Mouse (Mus musculus) urinary bladder, postnatal 14 days (tissue): ENCODE measurements at regions not wholly inside any gene's neighbourhood (a gene's known extent, or its start where the extent isn't known, plus 50 kb on each side); places are given as distances from the start of the nearest gene placed in this dataset.

ENCODE experiments used
- DNase-seq: peaks from one replicate; pipeline ENCODE4 v3.0.0; 2021; ENCODE audit warnings: low spot score

DNA sequence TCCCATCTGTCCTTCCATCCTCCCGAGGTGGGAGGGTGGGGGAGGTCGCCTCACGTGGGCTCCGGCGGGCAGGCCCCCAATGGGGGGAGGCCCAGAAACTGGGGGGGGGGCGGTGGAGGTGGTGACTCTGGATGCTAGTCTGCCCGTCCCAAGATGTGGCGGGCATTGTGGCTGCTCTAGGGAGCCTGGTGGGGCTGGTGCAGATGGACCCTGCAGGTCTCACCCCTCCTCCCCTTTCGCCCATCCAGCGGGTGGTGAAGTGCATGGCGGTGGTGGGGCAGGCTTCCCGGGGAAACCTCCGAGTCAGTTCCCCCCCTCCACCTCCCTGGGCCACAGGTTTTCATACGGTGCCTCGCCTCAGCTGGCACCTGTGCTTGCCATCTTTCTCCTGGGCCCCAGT, 88.6 kb downstream of the Inhba start:
- no peak for DNase-seq

DNA sequence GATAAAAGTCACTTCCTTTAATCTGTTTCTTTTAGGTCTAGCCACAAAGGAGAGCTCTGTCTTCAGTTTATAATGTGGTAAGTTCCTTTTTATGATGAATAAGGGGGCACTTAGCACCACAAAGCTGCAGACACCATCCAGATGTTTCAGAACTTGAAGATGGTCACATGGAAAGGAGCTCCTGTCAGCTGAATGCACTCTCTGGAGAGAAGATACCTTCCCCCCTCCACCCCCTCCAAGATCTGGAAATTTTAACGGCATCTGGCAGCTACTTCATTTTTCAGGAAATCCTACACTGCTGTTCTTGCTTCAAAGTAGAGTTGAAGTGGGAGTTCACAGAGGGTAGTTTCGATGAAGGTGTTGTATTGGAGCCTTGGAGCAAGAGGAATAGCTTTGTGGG, 103.2 kb downstream of the Inhba start:
- no peak for DNase-seq

DNA sequence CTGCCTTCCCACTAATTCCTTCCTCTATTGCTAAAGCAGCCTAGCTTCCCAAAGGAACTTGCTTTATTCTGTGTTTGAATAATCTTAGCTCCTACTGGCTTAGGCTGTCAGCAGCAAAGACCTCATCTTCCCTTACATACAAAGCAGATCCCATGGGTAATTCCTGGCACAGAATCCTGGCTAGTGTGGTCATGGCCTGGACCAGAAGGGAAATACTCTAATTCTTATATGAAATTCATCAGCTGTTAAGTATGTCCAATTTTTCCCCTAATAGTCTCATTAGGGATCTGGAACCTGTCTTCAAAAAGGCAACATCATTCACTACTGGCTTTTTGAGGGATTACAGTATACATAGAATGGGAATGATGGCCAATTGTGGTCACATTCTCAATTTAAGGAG, 135.0 kb downstream of the Inhba start:
- no peak for DNase-seq

DNA sequence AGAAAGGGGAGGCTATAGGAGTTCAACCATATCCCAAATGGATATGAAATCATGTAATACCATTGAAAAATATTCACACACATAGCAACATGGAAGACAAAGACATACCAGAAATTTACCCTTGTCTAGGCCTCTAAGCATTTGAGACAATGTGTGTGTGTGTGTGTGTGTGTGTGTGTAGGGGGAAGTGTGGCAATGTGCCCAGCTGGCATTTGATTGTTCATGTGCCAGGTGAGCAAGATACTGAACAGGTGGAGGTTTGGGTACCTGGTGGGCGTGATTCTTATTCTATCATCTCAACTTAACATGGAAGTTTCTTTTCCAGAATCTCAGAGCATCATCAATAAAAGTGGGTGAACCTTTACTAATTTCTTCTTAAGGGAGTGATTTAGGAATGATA, 143.3 kb downstream of the Inhba start:
- no peak for DNase-seq

DNA sequence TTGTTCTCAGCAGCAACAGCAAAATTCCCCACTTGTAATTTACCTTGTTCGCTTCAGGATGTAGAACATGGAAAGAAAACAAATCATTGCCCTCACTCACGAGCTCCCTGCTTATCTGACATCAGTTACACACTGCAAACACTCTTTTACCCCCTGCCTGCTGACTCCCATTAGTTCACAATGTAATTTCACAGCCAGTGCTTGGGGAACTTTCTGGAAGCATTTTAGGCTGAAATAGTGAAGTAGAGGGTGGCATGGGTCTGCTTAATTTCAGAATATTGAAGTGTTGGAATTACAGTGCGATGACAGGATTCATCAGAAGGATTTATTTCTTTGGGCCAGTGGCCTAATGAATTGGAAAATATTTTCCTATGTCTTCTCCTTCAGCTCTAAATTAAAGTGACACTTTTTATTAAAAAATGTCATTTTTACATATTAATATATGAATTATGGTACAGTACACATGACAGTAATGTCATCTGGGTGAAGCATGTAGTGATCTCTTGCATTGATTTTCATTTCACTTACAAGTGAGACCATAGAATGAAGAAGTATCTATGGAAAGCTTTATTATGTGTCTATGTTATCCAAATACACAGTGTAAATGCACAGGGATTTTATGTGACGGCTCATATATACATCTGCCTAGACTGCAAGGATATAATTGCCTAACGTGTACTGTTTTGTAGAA, 153.7 kb downstream of the Inhba start:
- DNase-seq: no peak

DNA sequence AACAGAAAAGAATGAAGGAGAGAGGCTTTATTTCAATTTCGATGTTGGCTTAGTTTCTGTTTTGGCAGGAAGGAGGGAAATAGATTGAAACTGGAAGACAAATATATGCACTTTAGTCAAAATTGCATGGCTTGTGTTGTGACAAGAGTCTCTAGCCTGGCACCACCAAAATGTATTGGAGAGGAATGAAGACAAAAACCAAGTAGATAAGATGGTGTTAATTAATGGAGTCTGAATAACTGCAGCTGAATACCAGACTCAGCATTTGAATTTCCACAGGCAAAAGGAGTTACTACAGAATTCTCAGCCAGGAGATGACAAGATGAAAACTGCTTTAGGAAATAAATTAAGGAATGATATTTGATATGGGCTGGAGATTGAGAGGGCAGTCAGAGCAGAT, 185.0 kb downstream of the Inhba start:
- no peak for DNase-seq

DNA sequence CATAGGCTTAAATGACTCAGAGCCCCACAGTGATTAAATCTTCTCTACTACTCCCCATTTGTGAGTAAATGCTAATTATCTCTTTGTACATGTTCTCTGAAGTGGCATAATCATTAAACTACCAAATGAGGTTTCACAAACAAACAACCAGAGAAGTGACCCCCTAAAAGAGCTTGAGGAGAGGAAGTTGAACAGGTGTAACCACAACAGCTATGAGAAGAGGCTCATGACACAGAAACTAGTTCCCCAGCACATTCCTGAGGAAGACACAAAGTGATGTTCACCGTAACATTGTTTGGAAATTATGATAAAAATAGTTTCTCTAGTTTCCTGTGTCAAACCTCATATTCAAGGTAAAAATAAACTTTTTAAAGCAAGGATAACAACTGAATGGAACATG, 188.4 kb downstream of the Inhba start:
- DNase-seq: no peak

DNA sequence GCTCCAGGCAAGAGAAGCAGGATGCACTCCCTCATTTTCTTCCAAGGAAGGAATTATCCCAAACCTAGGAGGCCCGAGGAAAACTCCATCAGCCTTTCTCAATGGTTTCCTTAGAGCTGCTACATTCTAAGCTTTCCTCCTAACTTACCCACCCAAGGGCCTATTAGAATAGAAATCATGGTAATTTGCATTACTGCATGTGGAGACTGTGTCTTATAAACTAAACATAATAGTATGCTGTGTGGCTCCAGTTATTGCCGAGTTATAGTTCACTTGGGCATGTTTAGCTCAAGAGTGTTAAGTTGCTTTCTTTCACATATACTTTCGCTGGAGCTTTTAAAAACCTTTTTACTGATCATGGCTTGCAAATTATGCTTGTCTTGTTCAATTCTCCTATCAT, 191.5 kb downstream of the Inhba start:
- no peak for DNase-seq

DNA sequence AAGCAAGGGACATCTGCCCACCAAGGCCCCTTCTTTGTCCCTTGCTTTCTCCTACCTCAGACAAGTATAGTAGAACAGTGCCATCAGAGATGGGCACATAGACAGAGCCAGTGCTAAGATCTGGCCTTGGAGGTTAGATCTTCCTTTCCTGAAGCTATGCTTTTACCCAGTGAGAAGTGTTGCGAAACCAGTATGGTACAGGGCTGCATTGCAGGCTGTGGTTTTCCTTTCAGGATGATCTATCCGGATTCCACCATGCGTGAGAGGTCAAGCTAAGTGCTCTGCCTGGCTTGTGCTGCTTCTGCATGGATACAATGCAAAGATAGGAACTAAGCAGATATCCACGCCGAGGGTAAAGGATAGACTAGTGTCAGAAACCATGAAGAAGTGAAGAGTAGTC, 192.4 kb downstream of the Inhba start:
- no peak for DNase-seq

DNA sequence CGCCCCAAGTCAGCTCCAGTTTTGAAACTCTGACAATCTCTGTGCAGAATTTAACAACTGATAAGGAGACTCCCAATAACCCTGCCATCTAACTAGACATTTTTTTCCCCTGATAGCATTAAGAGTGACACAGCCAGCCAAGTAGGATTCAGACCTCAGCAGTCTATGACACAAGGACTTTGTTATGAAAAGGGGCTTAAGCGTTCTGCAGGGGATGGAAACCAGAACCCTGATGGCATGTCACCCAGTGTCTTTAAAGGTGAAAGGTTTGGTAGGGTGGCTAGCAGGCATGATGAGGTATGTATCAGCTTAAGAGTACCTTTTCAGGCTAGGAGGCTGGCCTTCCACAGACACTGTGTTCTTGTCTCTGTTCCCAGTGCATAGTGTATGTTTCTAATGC, 199.8 kb downstream of the Inhba start:
- DNase-seq: no peak

DNA sequence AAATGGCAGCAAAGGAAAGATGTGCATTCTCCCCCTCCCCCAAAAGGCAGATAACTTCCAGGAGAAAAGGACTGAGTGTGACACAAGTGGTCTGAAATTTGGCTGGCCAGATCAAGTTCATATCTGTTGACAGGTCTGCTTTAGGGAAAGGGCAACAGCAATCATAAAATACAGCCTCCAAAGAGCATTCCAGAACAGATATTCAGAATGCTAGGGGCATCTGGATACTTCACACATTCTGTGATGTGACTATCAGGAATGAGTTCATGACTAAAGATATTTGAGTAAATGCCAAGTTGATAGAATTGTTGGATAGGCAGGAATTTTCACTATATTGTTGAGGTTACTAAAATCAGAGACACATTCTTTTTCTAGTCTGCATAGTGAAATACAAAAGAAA, 208.2 kb downstream of the Inhba start:
- DNase-seq: no peak

DNA sequence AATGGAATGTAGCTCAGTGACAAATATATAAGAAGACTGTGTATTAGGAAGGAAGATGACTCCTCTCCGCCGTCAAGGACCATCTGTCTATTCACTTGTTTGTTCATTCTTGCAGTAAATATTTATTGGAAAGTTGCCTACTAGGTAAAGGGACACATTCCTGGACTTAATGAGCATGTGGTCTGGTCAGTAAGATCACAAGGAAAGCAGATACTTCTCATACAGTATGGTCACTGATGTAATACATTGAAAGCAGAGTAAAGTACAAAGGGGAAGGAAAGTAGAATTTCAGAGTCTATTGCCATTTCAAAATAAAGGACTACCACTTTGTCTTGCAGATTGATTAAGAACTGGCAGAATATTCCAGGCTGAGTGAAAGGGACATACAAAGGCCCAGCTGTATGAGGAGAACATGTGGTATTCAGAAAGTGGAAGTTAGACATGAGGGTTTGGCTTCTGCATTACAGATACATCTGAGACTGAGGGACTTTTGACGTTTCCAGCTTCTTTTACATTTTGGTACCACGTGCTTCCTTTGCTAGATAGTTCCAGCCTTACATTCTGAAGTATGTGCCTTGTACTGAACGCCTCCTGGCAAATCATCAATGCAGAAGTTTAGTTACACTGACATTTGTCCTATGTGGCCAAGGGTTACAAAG, 211.4 kb downstream of the Inhba start:
- no peak for DNase-seq

DNA sequence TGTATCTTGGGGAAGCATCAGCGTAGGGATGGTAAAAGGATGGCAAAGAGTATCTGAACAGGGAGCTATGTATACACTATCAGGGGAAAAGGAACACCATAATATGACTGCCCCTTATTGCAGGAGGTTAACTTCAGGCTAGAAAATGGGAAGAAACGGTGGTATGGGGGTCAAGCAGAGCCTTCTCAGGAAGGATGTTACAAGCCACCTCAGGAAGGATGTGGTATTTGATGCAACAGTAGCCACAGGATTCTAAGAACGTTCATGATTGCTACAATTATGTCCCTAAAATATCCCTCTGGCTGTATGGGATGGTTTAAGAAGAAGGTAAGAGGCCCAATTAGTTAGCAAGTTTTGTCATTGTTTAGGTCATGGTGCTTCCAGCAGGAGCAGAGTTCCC, 249.5 kb downstream of the Inhba start:
- DNase-seq: no peak

DNA sequence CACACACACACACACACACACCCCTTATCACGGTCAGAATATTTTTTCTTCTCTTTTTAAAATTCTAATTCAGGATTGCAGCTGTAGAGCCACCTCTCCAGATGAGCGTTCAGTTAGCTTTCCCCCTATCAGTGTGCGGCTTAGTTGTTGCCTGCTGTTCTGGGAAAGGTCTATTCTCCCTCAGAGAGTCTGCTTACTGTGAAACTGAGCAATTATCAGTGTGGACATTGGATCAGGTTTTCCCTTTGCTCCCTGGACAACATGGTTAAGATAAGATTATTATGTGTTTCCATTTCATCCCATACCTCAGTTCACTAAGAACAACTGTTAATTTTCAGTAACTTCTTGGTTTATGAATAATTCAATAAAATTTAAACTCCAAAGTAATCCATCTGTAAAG, 268.3 kb downstream of the Inhba start:
- no peak for DNase-seq

DNA sequence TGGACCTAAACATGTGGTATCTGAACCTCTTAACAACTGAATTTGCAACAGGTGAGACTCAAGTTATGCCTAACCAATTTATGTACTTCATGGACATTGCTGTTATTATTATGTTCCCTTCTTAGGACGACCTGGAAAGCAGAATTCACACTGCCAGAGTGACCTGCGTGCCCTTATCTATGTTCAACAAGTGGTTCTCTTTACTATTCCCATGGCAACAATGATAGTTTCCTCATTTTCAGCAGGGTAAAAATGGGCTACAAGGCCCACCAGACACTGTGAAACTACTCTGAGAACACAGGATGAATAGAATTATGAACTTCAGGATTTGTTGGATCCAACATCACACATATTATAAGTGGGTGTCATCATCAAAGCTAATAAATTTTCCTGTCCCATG, 269.1 kb downstream of the Inhba start:
- no peak for DNase-seq

DNA sequence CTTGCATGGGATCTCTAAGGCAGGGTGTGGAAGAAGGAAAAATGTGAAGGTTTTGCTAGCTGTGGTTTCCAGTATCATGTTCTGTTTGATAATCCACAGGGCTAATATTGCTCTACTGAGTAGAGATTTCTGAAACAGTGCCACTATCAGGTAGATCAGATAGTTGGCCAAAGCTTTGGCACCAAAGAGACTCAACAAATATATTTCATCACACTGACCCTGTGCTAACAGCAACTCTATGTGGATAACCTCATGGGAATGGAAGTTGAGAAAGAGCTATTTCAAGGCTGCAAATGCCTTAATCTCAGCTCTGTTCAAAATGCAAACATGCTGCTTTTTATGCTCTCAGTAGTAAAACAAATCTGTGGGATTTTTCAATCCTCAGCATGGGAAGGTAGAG, 270.1 kb downstream of the Inhba start:
- no peak for DNase-seq

DNA sequence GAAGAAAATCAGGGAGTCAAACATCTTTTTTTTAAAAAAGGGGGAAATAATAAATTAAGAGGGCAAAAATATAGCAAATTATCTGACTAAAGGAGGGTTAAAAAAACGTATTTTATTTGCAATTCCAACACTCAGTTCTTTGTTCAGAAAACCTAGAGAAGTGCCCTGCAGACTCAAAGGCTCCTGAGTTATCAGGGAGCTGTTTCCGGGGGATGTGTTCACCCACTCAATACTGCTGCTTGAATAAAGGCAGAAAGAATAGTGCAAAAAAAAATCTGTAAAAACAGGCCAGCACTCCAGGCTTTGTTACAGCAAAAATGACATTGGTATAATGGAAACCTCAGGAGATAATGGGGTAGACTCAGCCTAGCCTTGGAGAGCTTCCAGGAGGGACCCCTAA, 270.6 kb downstream of the Inhba start:
- DNase-seq: no peak

DNA sequence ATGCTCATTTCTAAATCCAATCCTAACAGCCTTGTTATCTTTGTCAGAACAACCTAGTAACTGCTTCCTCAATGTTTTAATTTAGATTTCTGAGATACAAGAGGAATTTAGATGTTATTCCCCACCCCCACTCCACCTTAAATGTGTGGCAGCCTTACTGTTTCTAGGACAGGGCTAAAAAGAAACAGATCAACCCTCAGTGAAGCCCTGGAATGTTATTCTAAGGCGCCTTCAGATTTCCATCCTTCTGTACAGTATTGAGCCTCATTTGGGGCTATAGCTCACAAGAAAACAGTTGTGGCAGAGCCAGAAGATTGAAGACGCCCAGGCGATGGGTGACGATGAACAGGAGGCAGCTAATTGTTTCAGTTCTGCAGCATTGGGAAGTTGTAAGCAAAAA, 271.7 kb downstream of the Inhba start:
- no peak for DNase-seq

DNA sequence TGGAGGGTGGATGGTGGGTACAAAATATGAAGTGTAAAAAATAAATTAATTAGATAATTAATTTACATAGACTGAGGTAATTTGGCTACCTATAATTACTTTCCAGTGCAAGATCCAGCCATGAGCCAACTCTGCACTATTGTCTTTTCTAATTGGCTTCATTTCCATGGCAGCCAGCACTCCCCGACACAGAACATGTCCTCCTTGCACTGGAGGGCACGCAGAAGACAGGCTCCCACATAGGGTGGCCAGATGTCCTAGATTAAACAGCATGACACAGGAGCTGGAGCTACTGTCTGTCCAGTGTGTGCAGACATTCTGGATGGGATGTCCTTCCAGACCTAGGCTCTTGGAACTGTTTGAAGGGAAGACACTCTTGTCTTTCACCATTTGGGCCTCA, 278.0 kb downstream of the Inhba start:
- no peak for DNase-seq

DNA sequence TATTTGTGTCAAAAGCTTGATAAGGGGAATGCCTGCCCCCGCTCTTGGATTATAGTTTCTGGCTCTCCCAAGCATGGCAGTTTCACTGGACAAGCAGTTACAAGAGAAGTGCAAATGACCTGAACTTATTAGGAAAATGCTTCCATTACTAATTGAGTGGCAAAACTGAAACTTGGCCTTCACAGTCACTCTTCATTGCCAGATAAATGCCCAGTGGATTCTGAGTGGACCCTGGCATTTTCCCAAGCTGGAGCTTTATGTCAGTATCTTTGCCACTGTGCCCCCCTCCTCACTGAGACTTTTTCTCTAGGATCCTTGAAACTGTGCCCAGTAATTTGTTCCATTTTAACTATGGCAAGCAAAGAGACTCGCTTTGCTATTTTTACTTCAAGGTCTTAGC, 279.1 kb downstream of the Inhba start:
- DNase-seq: no peak

DNA sequence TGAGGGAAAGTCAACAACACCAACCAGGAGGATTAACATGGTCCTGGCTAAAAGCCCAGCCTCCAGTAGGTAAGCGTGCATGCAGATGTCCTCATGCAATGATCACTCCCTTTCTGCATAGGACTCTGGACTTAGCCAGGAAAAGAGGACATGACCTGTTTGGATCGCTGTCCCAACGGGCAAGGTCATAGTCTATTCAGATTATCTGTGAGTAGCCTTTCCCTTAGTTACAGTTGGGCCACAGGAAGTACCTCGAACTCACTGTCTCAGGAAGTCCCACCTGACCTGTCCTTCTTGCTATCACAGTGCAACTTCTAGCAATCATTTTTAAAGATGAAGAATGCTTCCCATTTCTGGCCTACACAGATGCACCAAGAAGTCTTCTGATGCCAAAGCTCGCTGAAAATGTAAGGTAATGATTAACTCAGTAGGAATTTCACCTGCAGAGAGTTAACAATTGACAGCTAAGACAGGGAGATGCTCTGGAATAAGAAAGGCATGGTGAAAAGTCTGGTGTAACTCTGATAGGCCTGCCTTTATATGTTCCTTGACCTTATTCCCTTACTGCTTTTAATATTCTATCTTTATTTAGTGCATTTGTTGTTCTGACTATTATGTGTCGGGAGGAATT, 280.1 kb downstream of the Inhba start:
- DNase-seq: no peak

DNA sequence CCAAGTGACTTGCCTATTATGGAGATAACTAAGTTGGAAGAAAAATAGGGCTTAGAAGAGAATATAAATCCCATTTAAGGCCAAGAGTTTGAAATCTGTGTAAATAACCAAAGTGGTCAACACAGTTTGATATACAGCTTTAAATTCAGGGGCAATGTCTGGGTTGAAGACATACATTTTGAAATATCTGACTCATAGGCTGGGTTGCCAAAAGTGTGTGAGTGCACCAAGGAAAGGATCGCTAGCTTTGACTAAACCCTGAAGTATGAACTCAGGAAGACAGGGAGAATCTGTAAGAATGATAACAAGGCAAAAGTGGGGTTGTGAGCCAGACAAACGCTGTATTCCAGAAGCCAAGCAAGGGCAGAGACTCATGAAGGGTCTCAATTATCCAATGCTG, 288.1 kb downstream of the Inhba start:
- no peak for DNase-seq

DNA sequence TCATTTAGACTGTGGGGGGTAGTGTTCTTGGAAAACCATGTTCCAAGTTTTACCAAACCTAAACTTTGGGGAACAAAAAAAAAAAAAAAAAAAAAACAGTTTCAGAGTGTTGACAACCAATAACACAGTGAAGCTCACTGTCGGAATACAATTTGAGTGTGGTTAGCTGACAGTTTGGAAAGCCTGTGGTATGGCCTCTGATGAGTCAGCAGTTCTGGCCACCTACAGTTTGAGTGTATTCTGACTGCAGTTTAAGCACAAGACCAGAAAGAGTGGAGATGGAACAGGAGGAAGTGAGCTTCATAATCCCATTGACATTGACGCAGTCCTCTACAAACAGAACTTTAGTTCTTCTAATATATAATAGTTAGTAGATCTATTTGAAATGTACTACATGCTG, 303.0 kb downstream of the Inhba start:
- DNase-seq: no peak

DNA sequence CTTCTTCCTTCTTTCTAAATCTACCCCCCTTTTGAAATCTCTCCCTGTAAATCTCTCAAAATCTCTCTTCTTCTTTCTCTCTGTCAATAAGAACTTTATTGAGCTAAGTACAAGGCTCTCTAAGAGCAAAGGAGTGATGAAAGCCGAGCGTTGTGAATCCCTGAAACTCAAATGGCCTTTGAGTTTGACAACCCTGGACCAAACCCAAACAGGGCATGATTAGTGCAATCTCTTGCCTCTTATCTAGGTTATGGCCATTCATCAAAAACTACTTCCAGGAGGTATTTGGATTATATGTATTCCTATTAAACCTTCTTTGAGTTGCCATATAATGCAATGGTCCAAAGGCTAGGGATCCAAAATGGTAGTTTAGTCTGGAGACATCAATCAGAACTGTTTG, 304.0 kb downstream of the Inhba start:
- DNase-seq: no peak
